Mouse (Mus musculus): ENCODE data around the gene Abcb6. TPM values are rescaled to one million over a fixed set of nuclear protein-coding genes. Genes with fewer than 3 reads are reported as not detected.

The Abcb6 gene
- polyA plus RNA-seq, 1 experiment: 10.8 TPM

DNA sequence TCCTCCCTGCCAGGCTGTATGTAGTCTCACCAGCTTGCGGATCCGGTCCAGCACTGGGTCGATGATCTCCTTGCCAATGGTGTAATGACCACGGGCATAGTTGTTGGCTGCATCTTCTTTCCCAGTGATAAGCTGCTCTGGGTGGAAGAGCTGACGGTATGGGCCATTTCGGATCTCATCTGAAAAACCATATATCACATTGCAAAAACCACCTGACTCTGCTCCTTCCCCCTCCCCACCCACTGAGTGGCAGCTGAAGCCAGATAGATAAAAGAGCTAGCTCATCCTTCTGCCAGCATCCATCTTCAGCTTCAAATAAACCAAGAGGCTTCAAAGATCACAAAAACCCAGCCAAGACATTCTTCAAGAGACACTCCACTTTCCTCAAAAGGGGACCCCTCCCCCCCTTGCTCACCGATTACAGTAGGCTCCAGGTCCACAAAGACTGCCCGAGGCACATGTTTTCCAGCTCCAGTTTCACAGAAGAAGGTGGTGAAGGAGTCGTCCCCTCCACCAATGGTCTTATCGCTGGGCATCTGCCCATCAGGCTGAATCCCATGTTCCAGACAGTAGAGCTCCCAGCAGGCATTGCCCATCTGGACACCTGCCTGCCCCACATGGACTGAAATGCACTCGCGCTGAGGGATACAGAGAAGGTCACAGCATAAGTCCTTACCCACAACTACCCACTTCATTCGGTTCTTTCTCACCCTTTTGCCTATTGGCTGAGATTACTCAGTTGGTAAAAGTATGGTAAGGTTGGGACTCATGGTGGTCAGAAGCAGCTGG lies 36.8 kb upstream of the Abcb6 start:
- no peak overlapping the region for H3K4me3 ChIP-seq (ENCODE audit: low read depth, low read length)
- no peak overlapping the region; the same call in 1 of the 2 replicates for H3K9ac ChIP-seq (ENCODE audit: low read depth, poor library complexity, severe bottlenecking)
- H3K27ac ChIP-seq (ENCODE audit: insufficient read depth, low read length): no peak overlapping the region
- peaks cover 8% of the 10 kb centered on the region for H3K4me1 ChIP-seq (ENCODE audit: control insufficient read depth, insufficient read depth, low read length)
- no peaks in the 10 kb centered on the region for H3K9me3 ChIP-seq (replicated peaks; ENCODE audit: control insufficient read depth, insufficient read depth, low read length, poor library complexity, severe bottlenecking)
- TF ChIP-seq CTCF (IDR thresholded peaks at IDR 0.05; ENCODE audit: low read depth, low read length): no peak
- TF ChIP-seq POLR2A (IDR thresholded peaks at IDR 0.05; ENCODE audit: insufficient read depth, low read length): no peak
- TF ChIP-seq EP300 (IDR thresholded peaks at IDR 0.05; ENCODE audit: insufficient read depth, low read depth, low read length): no peak
- no peaks in the 10 kb centered on the region for H3K27me3 ChIP-seq (ENCODE audit: control insufficient read depth, insufficient read depth, low read length, poor library complexity, severe bottlenecking)
- peaks cover 42% of the 10 kb centered on the region for H3K36me3 ChIP-seq (ENCODE audit: control insufficient read depth, insufficient read depth, low read length, poor library complexity, severe bottlenecking)

DNA sequence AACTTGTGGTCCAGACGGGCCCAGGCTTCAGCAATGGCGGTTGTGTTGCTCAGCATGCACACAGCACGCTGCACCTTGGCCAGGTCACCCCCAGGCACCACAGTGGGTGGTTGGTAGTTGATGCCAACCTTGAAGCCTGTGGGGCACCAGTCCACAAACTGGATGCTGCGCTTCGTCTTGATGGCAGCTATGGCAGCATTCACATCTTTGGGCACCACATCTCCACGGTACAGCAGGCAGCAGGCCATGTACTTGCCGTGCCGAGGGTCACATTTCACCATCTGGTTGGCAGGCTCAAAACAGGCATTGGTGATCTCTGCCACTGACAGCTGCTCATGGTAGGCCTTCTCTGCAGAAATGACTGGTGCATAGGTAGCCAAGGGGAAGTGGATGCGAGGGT lies 35.6 kb upstream of the Abcb6 start:
- H3K9me3 ChIP-seq (replicated peaks; ENCODE audit: control insufficient read depth, insufficient read depth, low read length, poor library complexity, severe bottlenecking): no peaks in the 10 kb centered on the region
- no peak overlapping the region for H3K9ac ChIP-seq (ENCODE audit: low read depth, poor library complexity, severe bottlenecking)
- peaks cover 42% of the 10 kb centered on the region for H3K36me3 ChIP-seq (ENCODE audit: control insufficient read depth, insufficient read depth, low read length, poor library complexity, severe bottlenecking)
- peaks cover 4% of the 10 kb centered on the region for H3K4me1 ChIP-seq (ENCODE audit: control insufficient read depth, insufficient read depth, low read length)
- no peak overlapping the region for H3K27ac ChIP-seq (ENCODE audit: insufficient read depth, low read length)
- no peak for TF ChIP-seq EP300 (IDR thresholded peaks at IDR 0.05; ENCODE audit: insufficient read depth, low read depth, low read length)
- TF ChIP-seq POLR2A (IDR thresholded peaks at IDR 0.05; ENCODE audit: insufficient read depth, low read length): no peak
- no peak for TF ChIP-seq CTCF (IDR thresholded peaks at IDR 0.05; ENCODE audit: low read depth, low read length)
- no peaks in the 10 kb centered on the region for H3K27me3 ChIP-seq (ENCODE audit: control insufficient read depth, insufficient read depth, low read length, poor library complexity, severe bottlenecking)
- no peak overlapping the region for H3K4me3 ChIP-seq (ENCODE audit: low read depth, low read length)

- H3K27me3 ChIP-seq (ENCODE audit: control insufficient read depth, insufficient read depth, low read length, poor library complexity, severe bottlenecking): no peaks in the 10 kb centered on the region
- no peak overlapping the region for H3K4me3 ChIP-seq (ENCODE audit: low read depth, low read length)
- no peak overlapping the region for H3K9ac ChIP-seq (ENCODE audit: low read depth, poor library complexity, severe bottlenecking)
- H3K9me3 ChIP-seq (replicated peaks; ENCODE audit: control insufficient read depth, insufficient read depth, low read length, poor library complexity, severe bottlenecking): no peaks in the 10 kb centered on the region
- TF ChIP-seq EP300 (IDR thresholded peaks at IDR 0.05; ENCODE audit: insufficient read depth, low read depth, low read length) (no peak), CTCF (IDR thresholded peaks at IDR 0.05; ENCODE audit: low read depth, low read length) (no peak), POLR2A (IDR thresholded peaks at IDR 0.05; ENCODE audit: insufficient read depth, low read length) (no peak)
- H3K36me3 ChIP-seq (ENCODE audit: control insufficient read depth, insufficient read depth, low read length, poor library complexity, severe bottlenecking): peaks cover 42% of the 10 kb centered on the region
- peaks cover 4% of the 10 kb centered on the region for H3K4me1 ChIP-seq (ENCODE audit: control insufficient read depth, insufficient read depth, low read length)
- H3K27ac ChIP-seq (ENCODE audit: insufficient read depth, low read length): no peak overlapping the region
Measured at GRCm38 (mm10) chr1:75214886-75215285, 34.7 kb upstream of the Abcb6 start.

DNA sequence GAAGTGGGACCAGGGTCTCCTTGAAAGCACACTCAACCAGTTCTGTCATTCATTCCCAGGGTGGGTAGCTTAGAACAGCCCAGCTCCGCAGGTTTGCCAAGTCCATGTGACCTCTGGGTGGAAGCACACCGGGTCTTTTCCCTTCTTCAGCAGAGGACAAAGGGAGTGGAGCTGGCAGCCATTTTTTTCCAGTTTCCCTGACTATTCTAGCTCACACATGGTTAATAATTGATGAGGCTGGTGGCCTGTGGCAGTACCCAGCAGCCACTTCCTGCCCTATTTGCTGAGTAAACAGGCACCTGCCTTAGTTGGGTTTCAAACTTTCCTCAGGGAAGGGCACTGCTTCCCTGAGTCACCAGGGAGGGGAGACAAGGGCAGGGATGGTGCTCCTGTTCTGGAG lies 34.2 kb upstream of the Abcb6 start:
- no peak overlapping the region for H3K9ac ChIP-seq (ENCODE audit: low read depth, poor library complexity, severe bottlenecking)
- H3K9me3 ChIP-seq (replicated peaks; ENCODE audit: control insufficient read depth, insufficient read depth, low read length, poor library complexity, severe bottlenecking): no peaks in the 10 kb centered on the region
- H3K4me3 ChIP-seq (ENCODE audit: low read depth, low read length): no peak overlapping the region
- TF ChIP-seq EP300 (IDR thresholded peaks at IDR 0.05; ENCODE audit: insufficient read depth, low read depth, low read length): no peak
- no peak for TF ChIP-seq CTCF (IDR thresholded peaks at IDR 0.05; ENCODE audit: low read depth, low read length)
- no peak for TF ChIP-seq POLR2A (IDR thresholded peaks at IDR 0.05; ENCODE audit: insufficient read depth, low read length)
- peaks cover 4% of the 10 kb centered on the region for H3K4me1 ChIP-seq (ENCODE audit: control insufficient read depth, insufficient read depth, low read length)
- H3K27ac ChIP-seq (ENCODE audit: insufficient read depth, low read length): no peak overlapping the region
- no peaks in the 10 kb centered on the region for H3K27me3 ChIP-seq (ENCODE audit: control insufficient read depth, insufficient read depth, low read length, poor library complexity, severe bottlenecking)
- peaks cover 42% of the 10 kb centered on the region for H3K36me3 ChIP-seq (ENCODE audit: control insufficient read depth, insufficient read depth, low read length, poor library complexity, severe bottlenecking)

GRCm38 (mm10) chr1:75213096-75213495 lies 32.9 kb upstream of the Abcb6 start:
- H3K9me3 ChIP-seq (replicated peaks; ENCODE audit: control insufficient read depth, insufficient read depth, low read length, poor library complexity, severe bottlenecking): no peaks in the 10 kb centered on the region
- H3K36me3 ChIP-seq (ENCODE audit: control insufficient read depth, insufficient read depth, low read length, poor library complexity, severe bottlenecking): peaks cover 42% of the 10 kb centered on the region
- H3K9ac ChIP-seq (ENCODE audit: low read depth, poor library complexity, severe bottlenecking): no peak overlapping the region
- no peak overlapping the region for H3K27ac ChIP-seq (ENCODE audit: insufficient read depth, low read length)
- no peaks in the 10 kb centered on the region for H3K27me3 ChIP-seq (ENCODE audit: control insufficient read depth, insufficient read depth, low read length, poor library complexity, severe bottlenecking)
- TF ChIP-seq EP300 (IDR thresholded peaks at IDR 0.05; ENCODE audit: insufficient read depth, low read depth, low read length) (no peak), CTCF (IDR thresholded peaks at IDR 0.05; ENCODE audit: low read depth, low read length) (no peak), POLR2A (IDR thresholded peaks at IDR 0.05; ENCODE audit: insufficient read depth, low read length) (no peak)
- H3K4me3 ChIP-seq (ENCODE audit: low read depth, low read length): no peak overlapping the region
- peaks cover 4% of the 10 kb centered on the region for H3K4me1 ChIP-seq (ENCODE audit: control insufficient read depth, insufficient read depth, low read length)

- H3K27ac ChIP-seq (ENCODE audit: insufficient read depth, low read length): no peak overlapping the region
- H3K4me1 ChIP-seq (ENCODE audit: control insufficient read depth, insufficient read depth, low read length): peaks cover 4% of the 10 kb centered on the region
Measured at GRCm38 (mm10) chr1:75212542-75212941, 32.4 kb upstream of the Abcb6 start.

More at GRCm38 (mm10) chr1:75212542-75212941, 32.4 kb upstream of the Abcb6 start:
- Histone ChIP-seq H3K9me3 (replicated peaks; ENCODE audit: control insufficient read depth, insufficient read depth, low read length, poor library complexity, severe bottlenecking) (no peaks in the 10 kb centered on the region), H3K27me3 (ENCODE audit: control insufficient read depth, insufficient read depth, low read length, poor library complexity, severe bottlenecking) (no peaks in the 10 kb centered on the region), H3K9ac (ENCODE audit: low read depth, poor library complexity, severe bottlenecking) (no peak overlapping the region), H3K36me3 (ENCODE audit: control insufficient read depth, insufficient read depth, low read length, poor library complexity, severe bottlenecking) (peaks cover 42% of the 10 kb centered on the region), H3K4me3 (ENCODE audit: low read depth, low read length) (no peak overlapping the region)
- TF ChIP-seq EP300 (IDR thresholded peaks at IDR 0.05; ENCODE audit: insufficient read depth, low read depth, low read length) (no peak), CTCF (IDR thresholded peaks at IDR 0.05; ENCODE audit: low read depth, low read length) (no peak), POLR2A (IDR thresholded peaks at IDR 0.05; ENCODE audit: insufficient read depth, low read length) (no peak)
